Mouse (Mus musculus) left cerebral cortex, adult 2 months (tissue): ENCODE data around the gene P2rx5. TPM values are rescaled to one million over a fixed set of nuclear protein-coding genes. Genes with fewer than 3 reads are reported as not detected.

ENCODE experiments used
- DNase-seq, 2 experiments: peaks; one replicate each; pipeline ENCODE4 v3.0.0; 2021 to 2022; ENCODE audit warnings: low spot score in 2 of 2, mixed read lengths in 1 of 2; ENCODE audit errors: extremely low spot score in 1 of 2
- H3K27ac ChIP-seq: fragments of 200-600 bp; 2 replicates; pipeline ENCODE4 v1.8.1; 2022
- H3K4me3 ChIP-seq: fragments of 200-600 bp; 2 replicates; pipeline ENCODE4 v1.8.1; 2022
- CTCF ChIP-seq: fragments of 200-600 bp; IDR thresholded peaks from 2 replicates; pipeline ENCODE4 v1.8.1; 2022; ENCODE audit warnings: antibody characterized with exemption, mild to moderate bottlenecking, moderate library complexity
- intact Hi-C: fragments of 180-260 bp; cut with DNase I; formaldehyde crosslinking; loops from one replicate; pipeline ENCODE4 v1.15.1; 2025
- total RNA-seq, 2 experiments: library from RNA; stranded (reverse); gene quantifications; 2 replicates each; pipeline ENCODE4 v1.2.3; 2021

Gene P2rx5
- total RNA-seq, 2 experiments from 2014 or later: 0.70 to 1.1 TPM

DNA sequence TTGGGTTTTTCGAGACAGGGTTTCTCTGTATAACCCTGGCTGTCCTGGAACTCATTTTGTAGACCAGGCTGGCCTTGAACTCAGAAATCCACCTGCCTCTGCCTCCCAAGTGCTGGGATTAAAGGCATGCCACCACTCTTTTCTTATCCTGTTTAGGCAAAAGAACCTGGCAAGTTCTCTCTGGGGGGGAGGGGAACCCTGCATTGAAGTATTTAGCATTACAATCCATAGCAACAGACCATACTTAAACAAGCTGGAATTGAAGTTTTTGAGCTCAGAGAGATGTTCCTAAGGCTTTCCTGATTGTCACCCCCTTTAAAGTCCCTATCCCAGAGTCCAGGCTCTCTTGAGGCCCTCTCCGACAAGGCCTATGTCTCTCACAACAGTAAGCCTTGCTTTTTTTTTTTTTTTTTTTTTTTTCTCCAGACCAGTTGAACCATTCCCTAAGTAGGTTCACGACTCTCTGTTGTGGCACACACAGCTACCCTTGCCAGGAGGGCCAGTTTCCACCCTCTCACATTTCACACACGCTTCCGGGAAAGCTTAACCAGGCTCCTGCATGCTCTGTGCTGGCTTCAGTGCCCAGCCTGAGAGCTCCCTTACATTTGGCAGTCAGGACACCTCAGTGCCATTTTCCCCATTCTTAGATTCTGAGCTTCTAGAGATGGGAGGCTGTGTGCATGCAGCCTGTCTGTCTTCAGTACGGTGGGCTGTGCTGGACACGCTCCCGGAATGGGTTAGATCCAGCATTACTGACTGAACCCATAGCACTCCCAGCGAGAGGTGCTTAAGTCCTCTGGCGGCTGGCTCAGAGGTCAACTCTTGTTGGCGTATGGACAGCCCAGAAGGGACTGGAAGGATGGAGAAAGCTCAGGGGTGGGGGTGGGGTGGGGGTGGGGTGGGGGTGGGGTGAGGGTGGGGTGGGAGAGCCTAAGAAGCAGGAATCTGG is 13.9 kb upstream of the P2rx5 start:
- no peak for TF ChIP-seq CTCF
- intact Hi-C loops: no loop called here
- DNase-seq: no peak
- Histone ChIP-seq H3K4me3 (no peak overlapping the region), H3K27ac (no peak overlapping the region)

DNA sequence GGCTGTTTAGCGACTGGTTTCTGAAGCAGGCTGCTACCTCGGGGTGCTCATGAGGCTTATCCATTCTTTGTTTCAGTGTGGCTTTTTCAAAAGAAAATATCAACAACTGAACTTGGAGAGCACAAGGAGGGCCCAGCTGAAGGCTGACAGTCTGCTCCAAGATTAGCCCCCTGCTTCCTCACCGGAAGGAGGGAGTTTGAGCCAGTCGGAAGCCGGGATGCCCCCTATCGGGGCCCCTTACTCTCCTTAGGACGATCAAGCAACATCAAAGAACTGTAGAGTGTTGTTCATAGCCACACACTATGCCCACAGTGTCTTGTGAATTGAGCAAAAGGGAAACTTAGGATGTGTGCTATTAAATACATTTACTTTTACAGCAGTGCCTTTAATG is 13.3 kb upstream of the P2rx5 start:
- TF ChIP-seq CTCF: no peak
- DNase-seq: no peak
- Histone ChIP-seq H3K4me3 (no peak overlapping the region), H3K27ac (no peak overlapping the region)
- intact Hi-C loops: no loop called here

DNA sequence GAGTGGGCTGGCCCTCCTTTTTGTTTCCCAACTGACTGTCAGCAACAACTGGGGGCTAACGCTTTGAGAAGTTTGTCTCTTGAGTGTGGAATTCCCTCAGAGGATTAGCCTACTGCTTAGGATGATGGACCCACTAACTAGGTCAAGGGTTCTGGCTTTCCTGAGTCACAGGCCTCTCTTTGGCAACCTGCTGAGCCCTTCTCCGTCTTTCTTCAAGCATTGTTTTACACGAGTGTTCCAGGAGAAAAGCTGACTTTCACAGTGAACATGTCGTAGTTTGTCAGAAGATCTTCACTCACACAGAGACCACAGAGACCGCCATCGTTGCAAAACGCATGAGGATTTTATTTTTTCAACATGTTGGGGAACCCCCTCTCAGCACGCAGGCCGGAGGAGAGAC is 12.0 kb upstream of the P2rx5 start:
- Histone ChIP-seq H3K4me3 (no peak overlapping the region), H3K27ac (no peak overlapping the region)
- intact Hi-C loops: no loop called here
- TF ChIP-seq CTCF: no peak
- DNase-seq: no peak

DNA sequence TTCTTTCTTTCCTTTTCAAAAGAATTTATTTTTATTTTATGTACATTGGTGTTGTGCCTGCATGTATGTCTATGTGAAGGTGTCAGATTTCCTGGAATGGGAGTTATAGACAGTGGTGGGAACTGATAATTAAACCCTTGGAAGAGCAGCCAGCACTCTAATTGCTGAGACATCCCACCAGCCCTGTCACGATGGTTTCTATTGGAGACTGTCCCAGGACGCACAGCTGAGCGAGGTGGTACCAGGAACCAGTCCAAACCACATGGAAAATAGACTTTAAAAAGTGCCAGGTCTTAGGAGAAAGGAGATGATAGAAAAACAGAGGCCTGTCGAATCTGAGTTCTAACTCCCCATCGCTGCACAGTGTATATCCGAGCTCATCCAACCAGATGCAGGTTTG is 5.2 kb upstream of the P2rx5 start:
- Histone ChIP-seq H3K27ac (no peak overlapping the region), H3K4me3 (no peak overlapping the region)
- intact Hi-C loops: no loop called here
- no peak for TF ChIP-seq CTCF
- DNase-seq: no peak

- H3K4me3 ChIP-seq: peak overlapping the region; percentile 46; the same call in 1 of the 2 replicates
- TF ChIP-seq CTCF: no peak
- H3K27ac ChIP-seq: no peak overlapping the region
- intact Hi-C loops: no loop called here
- DNase-seq: no peak
Observed at GRCm38 (mm10) chr11:73160811-73161200, 585 bp downstream of the P2rx5 start.

DNA sequence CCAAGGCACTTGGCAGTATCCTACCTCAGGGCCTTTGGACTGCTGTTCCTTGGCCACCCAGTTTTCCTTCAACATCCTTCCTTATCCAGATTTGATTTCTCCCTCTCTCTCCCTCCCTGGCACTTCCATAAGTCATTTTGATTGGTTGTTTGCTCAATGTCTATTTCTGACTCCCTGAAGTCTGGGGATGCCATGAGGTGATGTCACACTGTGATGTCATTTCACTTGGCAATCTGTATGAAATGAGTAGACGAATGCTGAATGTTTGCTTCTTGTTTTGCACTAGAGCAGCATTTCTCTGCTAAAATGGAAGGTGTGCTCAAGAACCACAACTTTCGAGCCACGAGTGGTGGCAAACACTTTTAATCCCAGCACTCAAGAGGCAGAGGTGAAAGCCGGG is 1.4 kb downstream of the P2rx5 start:
- intact Hi-C loops: no loop called here
- Histone ChIP-seq H3K4me3 (no peak overlapping the region), H3K27ac (no peak overlapping the region)
- TF ChIP-seq CTCF: no peak
- DNase-seq: no peak

- no peak overlapping the region for H3K4me3 ChIP-seq
- DNase-seq: no peak
- intact Hi-C loops: no loop called here
- TF ChIP-seq CTCF: no peak
- H3K27ac ChIP-seq: no peak overlapping the region
Observed at GRCm38 (mm10) chr11:73162284-73162683, 2.1 kb downstream of the P2rx5 start.

DNA sequence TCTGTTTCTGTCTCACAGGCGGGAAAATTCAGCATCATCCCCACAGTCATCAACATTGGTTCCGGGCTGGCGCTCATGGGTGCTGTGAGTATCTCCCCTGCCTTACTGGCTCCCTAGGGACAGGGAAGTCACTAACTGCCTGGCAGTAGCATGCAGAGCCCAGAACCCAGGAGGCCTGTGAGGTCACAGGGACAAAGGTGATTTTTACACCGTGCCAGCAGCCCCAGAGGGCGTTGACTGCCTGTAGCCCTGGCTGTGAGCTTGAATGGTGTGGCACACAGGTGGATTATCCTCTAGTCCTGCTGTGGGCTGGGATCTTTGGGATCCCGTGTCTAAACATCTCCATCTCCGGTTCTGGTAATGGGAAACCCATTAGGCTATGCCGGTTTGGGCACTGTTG is 7.8 kb downstream of the P2rx5 start:
- no peak for TF ChIP-seq CTCF
- intact Hi-C loops: no loop called here
- Histone ChIP-seq H3K27ac (no peak overlapping the region), H3K4me3 (no peak overlapping the region)
- DNase-seq: no peak

DNA sequence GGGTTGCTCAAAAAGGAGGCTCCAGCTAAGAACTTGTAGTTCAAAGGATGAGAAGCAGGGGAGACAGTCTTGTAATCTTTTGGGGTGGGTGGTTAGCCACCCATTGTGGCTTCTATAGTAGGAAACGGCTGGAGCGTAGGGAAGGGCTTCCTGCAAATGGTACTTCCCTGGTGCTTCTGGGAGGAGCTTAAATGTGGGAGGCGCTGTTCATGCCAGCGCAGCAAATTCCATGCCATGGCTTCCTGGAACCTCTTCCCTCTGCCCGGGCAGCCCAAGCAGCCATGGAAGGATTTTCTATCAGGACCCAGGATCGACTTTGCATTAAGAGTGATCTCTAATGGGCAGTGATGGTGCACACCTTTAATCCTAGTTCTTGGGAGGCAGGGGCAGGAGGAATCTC is 8.4 kb downstream of the P2rx5 start:
- no peak overlapping the region for H3K4me3 ChIP-seq
- no peak overlapping the region for H3K27ac ChIP-seq
- DNase-seq: no peak
- intact Hi-C loops: no loop called here
- no peak for TF ChIP-seq CTCF

DNA sequence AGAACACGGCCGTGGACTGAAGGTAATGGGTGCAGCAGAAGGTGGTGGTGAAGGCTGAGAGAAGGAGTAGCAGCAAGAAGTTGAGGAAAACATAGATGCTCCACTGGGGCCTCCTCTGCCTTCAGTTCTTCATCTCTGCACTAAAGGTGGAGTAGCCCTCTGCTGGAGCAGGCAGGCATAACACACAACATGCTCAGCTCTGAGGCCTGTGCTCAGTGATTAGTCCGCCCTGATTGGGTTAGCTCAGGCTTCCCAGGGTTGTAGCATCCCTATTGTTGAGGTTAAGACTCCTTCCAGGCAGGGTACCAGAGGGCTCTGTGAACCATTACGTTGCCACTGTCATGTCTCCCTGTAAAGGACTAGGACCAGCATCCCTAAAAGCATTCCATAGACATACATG is 9.0 kb downstream of the P2rx5 start:
- intact Hi-C loops: no loop called here
- H3K4me3 ChIP-seq: no peak overlapping the region
- peak; percentile 68 for TF ChIP-seq CTCF
- no peak overlapping the region for H3K27ac ChIP-seq
- DNase-seq: peak; percentile 51 to 58

- H3K4me3 ChIP-seq: no peak overlapping the region
- intact Hi-C loops: no loop called here
- DNase-seq: no peak
- no peak overlapping the region for H3K27ac ChIP-seq
- TF ChIP-seq CTCF: no peak
Observed at GRCm38 (mm10) chr11:73172186-73172585, 12.0 kb downstream of the P2rx5 start.

DNA sequence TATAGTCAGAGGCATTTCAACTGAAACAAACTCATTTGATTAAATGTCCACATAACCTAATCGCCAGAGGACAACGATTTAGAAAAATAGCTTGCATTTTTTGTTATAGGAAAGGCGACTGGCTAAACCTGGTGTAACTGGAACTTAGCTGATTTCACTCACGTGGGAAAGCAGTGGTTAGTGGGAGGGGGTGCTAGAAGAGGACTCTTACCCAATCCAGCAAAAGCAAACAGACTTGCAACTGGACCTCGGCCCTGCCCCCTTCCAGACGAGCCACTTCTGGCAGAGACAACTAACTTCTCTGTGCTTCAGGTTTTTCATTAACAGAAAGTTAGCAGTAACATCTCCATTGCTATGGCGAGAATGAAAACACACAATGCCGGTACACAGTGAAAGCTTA is 15.4 kb downstream of the P2rx5 start:
- DNase-seq: no peak
- no peak for TF ChIP-seq CTCF
- Histone ChIP-seq H3K27ac (no peak overlapping the region), H3K4me3 (peak overlapping the region; percentile 62)
- intact Hi-C loops: loop anchor here (2.0 kb wide), 1 partner anchor 23 kb away; the partner anchor contains the start of genes Ctns and Shpk

DNA sequence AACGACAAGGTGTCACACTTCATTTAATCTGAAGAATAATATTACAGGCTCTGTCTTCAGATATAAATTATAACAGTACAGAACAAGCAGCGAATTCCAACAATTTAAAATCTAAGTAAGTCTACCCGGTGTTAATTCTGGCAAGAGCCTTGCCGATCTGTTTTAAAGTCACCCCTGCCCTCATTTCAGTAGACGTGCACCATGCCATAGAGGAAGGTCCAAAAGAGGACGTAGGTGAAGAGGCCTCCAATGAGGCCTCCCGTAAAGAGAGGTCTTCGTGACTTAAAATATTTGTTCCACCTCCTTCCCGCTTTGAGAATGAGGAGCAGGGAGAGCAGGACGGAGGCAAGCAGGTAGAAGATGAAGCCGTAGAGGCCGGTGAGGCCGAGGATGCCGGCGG is 16.0 kb downstream of the P2rx5 start:
- no peak for TF ChIP-seq CTCF
- Histone ChIP-seq H3K27ac (peak overlapping the region; percentile 77; the same call in 1 of the 2 replicates), H3K4me3 (peak overlapping the region; percentile 62)
- no peak for DNase-seq
- intact Hi-C loops: loop anchor here (2.0 kb wide), 1 partner anchor 23 kb away; the partner anchor contains the start of genes Ctns and Shpk
